Mouse (Mus musculus): Measurements from ENCODE around the gene Smg1. TPM values are rescaled to one million over a fixed set of nuclear protein-coding genes. Genes with fewer than 3 reads are reported as not detected.

The Smg1 gene
- polyA plus RNA-seq, 1 experiment from 2014 or later: 15.8 TPM

- Histone ChIP-seq H3K36me3 (peaks cover 89% of the 10 kb centered on the region), H3K27me3 (ENCODE audit: insufficient read depth, poor library complexity, severe bottlenecking) (no peaks in the 10 kb centered on the region), H3K4me1 (replicated peaks) (peaks cover 46% of the 10 kb centered on the region), H3K4me3 (peak overlapping the region; percentile 27; the same call in 1 of the 2 replicates), H3K9me3 (no peaks in the 10 kb centered on the region), H3K27ac (no peak overlapping the region)
- WGBS: 87% methylated on average over 3 of the region's 3 CpGs
- no peak for DNase-seq (ENCODE audit: low spot score)
Measured at GRCm38 (mm10) chr7:118111128-118111527, 132.3 kb downstream of the Smg1 start.

GRCm38 (mm10) chr7:118107671-118108070 lies 135.8 kb downstream of the Smg1 start:
- H3K27ac ChIP-seq: no peak overlapping the region
- DNase-seq (ENCODE audit: low spot score): no peak
- H3K27me3 ChIP-seq (ENCODE audit: insufficient read depth, poor library complexity, severe bottlenecking): no peaks in the 10 kb centered on the region
- no peak overlapping the region for H3K4me3 ChIP-seq
- peaks cover 90% of the 10 kb centered on the region for H3K36me3 ChIP-seq
- WGBS: 56% methylated on average over 1 of the region's 1 CpGs
- peaks cover 23% of the 10 kb centered on the region for H3K4me1 ChIP-seq (replicated peaks)
- H3K9me3 ChIP-seq: no peaks in the 10 kb centered on the region

- H3K4me3 ChIP-seq: no peak overlapping the region
- no peaks in the 10 kb centered on the region for H3K9me3 ChIP-seq
- 79% methylated on average over 5 of the region's 5 CpGs for WGBS
- no peak overlapping the region for H3K27ac ChIP-seq
- peaks cover 59% of the 10 kb centered on the region for H3K36me3 ChIP-seq
- H3K4me1 ChIP-seq (replicated peaks): peaks cover 2% of the 10 kb centered on the region; the same call in 1 of the 2 replicates
- DNase-seq (ENCODE audit: low spot score): no peak
- no peaks in the 10 kb centered on the region for H3K27me3 ChIP-seq (ENCODE audit: insufficient read depth, poor library complexity, severe bottlenecking)
Measured at GRCm38 (mm10) chr7:118104458-118105052, 138.9 kb downstream of the Smg1 start.

- 48% methylated on average over 5 of the region's 5 CpGs for WGBS
- no peak for DNase-seq (ENCODE audit: low spot score)
- Histone ChIP-seq H3K27ac (no peak overlapping the region), H3K4me3 (no peak overlapping the region), H3K27me3 (ENCODE audit: insufficient read depth, poor library complexity, severe bottlenecking) (no peaks in the 10 kb centered on the region), H3K9me3 (no peaks in the 10 kb centered on the region), H3K36me3 (peaks cover 50% of the 10 kb centered on the region), H3K4me1 (replicated peaks) (peaks cover 2% of the 10 kb centered on the region; the same call in 1 of the 2 replicates)
Measured at GRCm38 (mm10) chr7:118103462-118104379, 139.7 kb downstream of the Smg1 start.

GRCm38 (mm10) chr7:118102678-118103461 lies 140.6 kb downstream of the Smg1 start:
- 47% methylated on average over 4 of the region's 4 CpGs for WGBS
- no peak overlapping the region for H3K27ac ChIP-seq
- peaks cover 42% of the 10 kb centered on the region for H3K36me3 ChIP-seq
- no peaks in the 10 kb centered on the region for H3K9me3 ChIP-seq
- peaks cover 2% of the 10 kb centered on the region; the same call in 1 of the 2 replicates for H3K4me1 ChIP-seq (replicated peaks)
- no peak for DNase-seq (ENCODE audit: low spot score)
- no peaks in the 10 kb centered on the region for H3K27me3 ChIP-seq (ENCODE audit: insufficient read depth, poor library complexity, severe bottlenecking)
- no peak overlapping the region for H3K4me3 ChIP-seq

GRCm38 (mm10) chr7:118102231-118102630 lies 141.2 kb downstream of the Smg1 start:
- Histone ChIP-seq H3K36me3 (peaks cover 35% of the 10 kb centered on the region), H3K27me3 (ENCODE audit: insufficient read depth, poor library complexity, severe bottlenecking) (no peaks in the 10 kb centered on the region), H3K4me3 (no peak overlapping the region), H3K9me3 (no peaks in the 10 kb centered on the region), H3K4me1 (replicated peaks) (peaks cover 2% of the 10 kb centered on the region; the same call in 1 of the 2 replicates), H3K27ac (no peak overlapping the region)
- WGBS: 47% methylated on average over 4 of the region's 4 CpGs
- DNase-seq (ENCODE audit: low spot score): peak; percentile 45

GRCm38 (mm10) chr7:118097615-118098014 lies 145.9 kb downstream of the Smg1 start:
- Histone ChIP-seq H3K4me1 (replicated peaks) (no peaks in the 10 kb centered on the region), H3K9me3 (no peaks in the 10 kb centered on the region), H3K4me3 (no peak overlapping the region), H3K27ac (no peak overlapping the region), H3K27me3 (ENCODE audit: insufficient read depth, poor library complexity, severe bottlenecking) (no peaks in the 10 kb centered on the region), H3K36me3 (no peaks in the 10 kb centered on the region)
- 76% methylated on average over 7 of the region's 7 CpGs for WGBS
- DNase-seq (ENCODE audit: low spot score): no peak

Other genes starting within 250 kb of the Smg1 start
- 573 and 635 TPM in 2 replicates for gene Rps15a, start 127.5 kb downstream of the Smg1 start, polyA plus RNA-seq (2016; fragmentation: Nextera tagmentation; extraction: Ambion mirVana)
- gene Arl6ip1, start 114.0 kb downstream of the Smg1 start, polyA plus RNA-seq (2016; fragmentation: Nextera tagmentation; extraction: Ambion mirVana): 364 and 477 TPM in 2 replicates
- 2.2 and 3.0 TPM in 2 replicates for gene Syt17, start 204.6 kb upstream of the Smg1 start, polyA plus RNA-seq (2016; fragmentation: Nextera tagmentation; extraction: Ambion mirVana)
- gene Itpripl2, start 248.3 kb upstream of the Smg1 start, polyA plus RNA-seq (2016; fragmentation: Nextera tagmentation; extraction: Ambion mirVana): 0.93 and 1.1 TPM in 2 replicates